Mouse (Mus musculus): Measurements from ENCODE around the gene Ramp3. TPM values are rescaled to one million over a fixed set of nuclear protein-coding genes. Genes with fewer than 3 reads are reported as not detected.

Ramp3 gene
- polyA plus RNA-seq, 1 experiment from 2014 or later = 8.7 TPM

- no peak overlapping the region for H3K9ac ChIP-seq
- H3K27me3 ChIP-seq = no peaks in the 10 kb centered on the region; the same call in 1 of the 2 replicates
- ATAC-seq (ENCODE audit: insufficient number of reproducible peaks, low FRiP score, low TSS enrichment, low read depth) = no peak
- no peaks in the 10 kb centered on the region for H3K36me3 ChIP-seq
- no peaks in the 10 kb centered on the region for H3K4me1 ChIP-seq
- H3K4me3 ChIP-seq = no peak overlapping the region
- no peak overlapping the region for H3K27ac ChIP-seq
- no peaks in the 10 kb centered on the region for H3K9me3 ChIP-seq
- H3K4me2 ChIP-seq = no peak overlapping the region
- 80% methylated on average over 10 of the region's 10 CpGs for WGBS
Measured at GRCm38 (mm10) chr11:6698281-6698680, 40.0 kb downstream of the Ramp3 start.

GRCm38 (mm10) chr11:6702258-6702657 lies 43.9 kb downstream of the Ramp3 start:
- no peak overlapping the region for H3K27ac ChIP-seq
- H3K4me3 ChIP-seq = no peak overlapping the region
- no peaks in the 10 kb centered on the region; the same call in 1 of the 2 replicates for H3K27me3 ChIP-seq
- H3K4me2 ChIP-seq = no peak overlapping the region
- no peak overlapping the region for H3K9ac ChIP-seq
- H3K4me1 ChIP-seq = no peaks in the 10 kb centered on the region
- ATAC-seq (ENCODE audit: insufficient number of reproducible peaks, low FRiP score, low TSS enrichment, low read depth) = no peak
- H3K36me3 ChIP-seq = no peaks in the 10 kb centered on the region
- no peaks in the 10 kb centered on the region for H3K9me3 ChIP-seq
- 42% methylated on average over 3 of the region's 3 CpGs for WGBS

- H3K27ac ChIP-seq = no peak overlapping the region
- H3K4me2 ChIP-seq = no peak overlapping the region
- no peak overlapping the region for H3K9ac ChIP-seq
- no peak for ATAC-seq (ENCODE audit: insufficient number of reproducible peaks, low FRiP score, low TSS enrichment, low read depth)
- H3K36me3 ChIP-seq = no peaks in the 10 kb centered on the region
- no peaks in the 10 kb centered on the region for H3K4me1 ChIP-seq
- WGBS = 82% methylated on average over 6 of the region's 6 CpGs
- H3K9me3 ChIP-seq = no peaks in the 10 kb centered on the region
- no peaks in the 10 kb centered on the region for H3K27me3 ChIP-seq
- no peak overlapping the region for H3K4me3 ChIP-seq
Measured at GRCm38 (mm10) chr11:6704851-6705250, 46.5 kb downstream of the Ramp3 start.

GRCm38 (mm10) chr11:6705516-6705915 lies 47.2 kb downstream of the Ramp3 start:
- H3K4me3 ChIP-seq = no peak overlapping the region
- no peaks in the 10 kb centered on the region for H3K4me1 ChIP-seq
- no peaks in the 10 kb centered on the region for H3K36me3 ChIP-seq
- H3K4me2 ChIP-seq = no peak overlapping the region
- 69% methylated on average over 5 of the region's 5 CpGs for WGBS
- no peaks in the 10 kb centered on the region for H3K9me3 ChIP-seq
- no peak for ATAC-seq (ENCODE audit: insufficient number of reproducible peaks, low FRiP score, low TSS enrichment, low read depth)
- no peaks in the 10 kb centered on the region for H3K27me3 ChIP-seq
- no peak overlapping the region for H3K9ac ChIP-seq
- H3K27ac ChIP-seq = no peak overlapping the region

DNA sequence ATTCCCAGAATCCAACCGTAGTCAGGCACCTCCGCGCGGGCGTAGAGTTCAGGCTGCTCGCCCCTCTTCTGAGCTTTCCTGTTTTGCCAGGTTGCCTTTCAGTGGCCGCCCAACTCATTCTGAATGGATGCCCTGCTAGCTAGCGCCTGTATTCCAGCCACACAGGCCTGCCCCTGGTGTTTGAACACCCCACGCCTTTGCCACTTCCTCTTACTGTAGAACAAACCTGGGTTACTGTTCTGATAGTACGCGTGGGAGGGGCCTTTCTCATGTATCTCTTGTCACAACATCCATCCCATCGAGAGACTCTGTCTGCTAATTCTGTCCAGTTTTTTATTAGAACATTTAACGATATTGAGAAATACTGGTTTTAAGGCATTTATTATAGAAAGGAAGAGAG lies 48.5 kb downstream of the Ramp3 start:
- no peak for ATAC-seq (ENCODE audit: insufficient number of reproducible peaks, low FRiP score, low TSS enrichment, low read depth)
- Histone ChIP-seq H3K9ac (no peak overlapping the region), H3K4me2 (no peak overlapping the region), H3K4me1 (no peaks in the 10 kb centered on the region), H3K27ac (no peak overlapping the region), H3K4me3 (no peak overlapping the region), H3K9me3 (no peaks in the 10 kb centered on the region), H3K27me3 (no peaks in the 10 kb centered on the region), H3K36me3 (no peaks in the 10 kb centered on the region)
- 92% methylated on average over 13 of the region's 13 CpGs for WGBS

- ATAC-seq (ENCODE audit: insufficient number of reproducible peaks, low FRiP score, low TSS enrichment, low read depth) = no peak
- no peaks in the 10 kb centered on the region for H3K27me3 ChIP-seq
- H3K4me2 ChIP-seq = no peak overlapping the region
- H3K36me3 ChIP-seq = no peaks in the 10 kb centered on the region
- H3K9me3 ChIP-seq = no peaks in the 10 kb centered on the region
- no peak overlapping the region for H3K27ac ChIP-seq
- no peak overlapping the region for H3K4me3 ChIP-seq
- no peaks in the 10 kb centered on the region for H3K4me1 ChIP-seq
- H3K9ac ChIP-seq = no peak overlapping the region
- 92% methylated on average over 7 of the region's 7 CpGs for WGBS
Measured at GRCm38 (mm10) chr11:6708437-6708836, 50.1 kb downstream of the Ramp3 start.

DNA sequence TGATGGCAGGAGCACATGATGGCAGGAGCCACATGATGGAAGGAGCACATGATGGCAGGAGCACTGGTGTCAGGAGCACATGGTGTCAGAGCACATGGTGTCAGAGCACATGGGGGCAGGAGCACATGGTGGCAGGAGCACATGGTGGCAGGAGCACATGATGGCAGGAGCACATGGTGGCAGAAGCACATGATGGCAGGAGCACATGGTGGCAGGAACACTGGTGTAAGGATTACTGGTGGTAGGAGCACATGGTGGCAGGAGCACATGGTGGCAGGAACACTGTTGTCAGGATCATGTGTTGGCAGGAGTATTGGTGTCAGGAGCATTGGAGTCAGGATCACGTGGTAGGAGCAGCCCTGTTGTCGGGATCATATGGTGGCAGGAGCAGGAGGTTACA lies 52.1 kb downstream of the Ramp3 start:
- Histone ChIP-seq H3K4me2 (no peak overlapping the region), H3K4me1 (no peaks in the 10 kb centered on the region), H3K9me3 (no peaks in the 10 kb centered on the region), H3K9ac (no peak overlapping the region), H3K27me3 (no peaks in the 10 kb centered on the region), H3K4me3 (no peak overlapping the region), H3K27ac (no peak overlapping the region), H3K36me3 (no peaks in the 10 kb centered on the region)
- ATAC-seq (ENCODE audit: insufficient number of reproducible peaks, low FRiP score, low TSS enrichment, low read depth) = no peak
- 74% methylated on average over 2 of the region's 2 CpGs for WGBS

DNA sequence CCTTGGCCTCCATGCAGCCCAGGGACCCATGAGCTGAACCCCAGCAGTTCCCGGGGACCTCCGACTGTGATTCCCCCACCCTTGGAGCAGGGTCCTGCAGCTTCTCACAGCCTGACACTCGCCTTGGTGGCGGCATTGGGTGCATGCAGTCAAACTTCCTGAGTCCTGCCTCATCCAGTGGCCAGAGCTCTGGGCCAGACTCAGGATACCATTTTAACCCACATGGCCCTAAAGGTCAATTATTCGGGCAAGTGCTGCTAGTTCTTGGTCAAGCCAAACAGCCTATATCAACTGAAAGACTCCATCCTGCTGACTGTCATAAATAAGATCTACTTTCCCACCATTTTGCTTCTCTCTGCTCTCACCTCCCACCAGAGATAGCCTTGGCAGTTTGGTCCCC lies 62.4 kb downstream of the Ramp3 start:
- Histone ChIP-seq H3K27ac (no peak overlapping the region), H3K27me3 (no peaks in the 10 kb centered on the region), H3K4me2 (no peak overlapping the region), H3K36me3 (no peaks in the 10 kb centered on the region), H3K9me3 (no peaks in the 10 kb centered on the region), H3K4me1 (no peaks in the 10 kb centered on the region), H3K9ac (no peak overlapping the region), H3K4me3 (no peak overlapping the region)
- no peak for ATAC-seq (ENCODE audit: insufficient number of reproducible peaks, low FRiP score, low TSS enrichment, low read depth)
- WGBS = 93% methylated on average over 5 of the region's 5 CpGs

GRCm38 (mm10) chr11:6726921-6727320 lies 68.6 kb downstream of the Ramp3 start:
- 70% methylated on average over 5 of the region's 5 CpGs for WGBS
- no peaks in the 10 kb centered on the region for H3K9me3 ChIP-seq
- H3K27me3 ChIP-seq = no peaks in the 10 kb centered on the region
- no peak overlapping the region for H3K4me3 ChIP-seq
- ATAC-seq (ENCODE audit: insufficient number of reproducible peaks, low FRiP score, low TSS enrichment, low read depth) = no peak
- no peaks in the 10 kb centered on the region for H3K36me3 ChIP-seq
- H3K4me2 ChIP-seq = no peak overlapping the region
- H3K4me1 ChIP-seq = no peaks in the 10 kb centered on the region
- H3K27ac ChIP-seq = no peak overlapping the region
- H3K9ac ChIP-seq = no peak overlapping the region

Other genes starting within 250 kb of the Ramp3 start
- gene Ppia, start 243.1 kb upstream of the Ramp3 start, polyA plus RNA-seq (2015; fragmentation: Nextera tagmentation; extraction: Ambion mirVana) = 4,193 and 4,412 TPM in 2 replicates
- gene H2afv, start 214.1 kb upstream of the Ramp3 start, polyA plus RNA-seq (2015; fragmentation: Nextera tagmentation; extraction: Ambion mirVana) = 402 and 435 TPM in 2 replicates
- 29.2 and 29.9 TPM in 2 replicates for gene Purb, start 182.6 kb upstream of the Ramp3 start, polyA plus RNA-seq (2015; fragmentation: Nextera tagmentation; extraction: Ambion mirVana)
- gene Myo1g, start 137.6 kb upstream of the Ramp3 start, polyA plus RNA-seq (2015; fragmentation: Nextera tagmentation; extraction: Ambion mirVana) = 3.6 and 4.2 TPM in 2 replicates
- 89.7 and 101 TPM in 2 replicates for gene Ccm2, start 111.6 kb upstream of the Ramp3 start, polyA plus RNA-seq (2015; fragmentation: Nextera tagmentation; extraction: Ambion mirVana)
- 1.6 and 1.9 TPM in 2 replicates for gene Nacad, start 52.5 kb upstream of the Ramp3 start, polyA plus RNA-seq (2015; fragmentation: Nextera tagmentation; extraction: Ambion mirVana)
- gene Tbrg4, start 32.5 kb upstream of the Ramp3 start, polyA plus RNA-seq (2015; fragmentation: Nextera tagmentation; extraction: Ambion mirVana) = 32.9 and 33.1 TPM in 2 replicates
- not detected in 2 replicates for gene Wap, start 19.9 kb upstream of the Ramp3 start, polyA plus RNA-seq (2015; fragmentation: Nextera tagmentation; extraction: Ambion mirVana)
- gene Gm11983, start 179.1 kb downstream of the Ramp3 start, polyA plus RNA-seq (2015; fragmentation: Nextera tagmentation; extraction: Ambion mirVana) = not detected in 2 replicates